ENCODE assay signal across 14 mouse cellular contexts in the genomic region with DNA sequence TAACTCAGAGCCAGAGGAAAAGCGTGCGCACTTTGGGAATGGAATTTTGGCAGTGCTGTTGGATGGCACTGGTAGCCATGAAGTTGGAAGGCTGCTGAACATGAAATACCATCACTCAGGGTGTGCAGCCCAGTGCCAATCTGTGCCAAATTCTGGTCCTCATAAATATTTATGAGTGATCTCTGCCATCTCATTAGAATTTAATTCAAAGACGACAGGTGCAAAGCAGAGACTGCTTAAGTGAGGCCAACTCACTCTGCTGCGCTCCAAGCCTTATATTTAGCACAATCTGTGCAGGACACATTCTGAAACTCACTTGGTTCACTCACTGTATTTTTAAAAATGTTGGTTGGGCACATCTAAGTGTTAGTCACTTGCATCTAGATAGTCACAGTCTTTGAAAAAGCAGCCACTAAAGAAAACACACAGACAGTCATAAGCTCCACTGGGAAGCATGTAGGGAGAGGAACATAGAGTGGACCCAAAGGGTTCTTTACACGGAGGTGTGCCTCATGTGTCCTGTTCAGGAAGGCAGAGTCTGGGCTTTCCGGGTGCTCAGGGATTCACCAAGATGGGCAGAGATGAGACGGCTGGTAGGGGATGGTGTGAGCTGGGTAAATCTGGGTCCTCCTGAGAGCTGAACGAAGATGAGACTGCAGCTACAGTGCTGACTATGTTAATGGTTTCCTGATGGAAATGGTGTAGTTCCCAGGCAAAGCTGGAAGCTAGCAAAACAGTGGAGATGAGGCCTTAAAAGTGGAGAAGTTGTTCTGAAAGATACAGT.
DNase-seq lines count a peak whose midpoint lies in the region; ATAC-seq lines count a peak whose summit lies in the region.
"Had no signal": no experiment of that assay in that cellular context is flagged by ENCODE, and none has a peak within 500 bp of the region (broad histone marks: within the 10 kb centered on the region; RNA-seq: fewer than 3 reads in every experiment).

No protein-coding gene starts in this region.

- H3K9me3 ChIP-seq in forebrain, embryonic 15.5 days, result no peaks in the 10 kb centered on the region

- ATAC-seq in forebrain, embryonic 15.5 days (replicated peaks), result peak; percentile 95
- ATAC-seq in erythroid progenitor cell, adult 5-6 weeks (replicated peaks; ENCODE audit: low FRiP score, poor library complexity, severe bottlenecking), result no peak
- ATAC-seq: Patski had no signal

- no peak overlapping the region for H3K4me2 ChIP-seq in forebrain, embryonic 15.5 days (replicated peaks)

- H3K27ac ChIP-seq in forebrain, embryonic 15.5 days (replicated peaks), result peak overlapping the region; percentile 78
- H3K27ac ChIP-seq: heart, adult 2 months had no signal

- no peaks in the 10 kb centered on the region for H3K27me3 ChIP-seq in forebrain, embryonic 15.5 days

- peak; percentile 21 to 52 for DNase-seq in frontal cortex, adult 2 months (ENCODE audit: extremely low spot score in 1 of 2, low spot score in 1 of 2)
- DNase-seq in frontal cortex, postnatal 14 days (ENCODE audit: low spot score in 2 of 2), result no peak
- peak; percentile 33 to 36 for DNase-seq in layer of hippocampus, postnatal 36 days
- DNase-seq in right cerebral cortex, postnatal 10 days (ENCODE audit: low spot score in 2 of 2), result peak; percentile 45 to 60
- DNase-seq in spleen, postnatal 36 days (ENCODE audit: low spot score in 2 of 2), result no peak
- DNase-seq in adrenal gland, adult 2 months, result no peak
- DNase-seq: adrenal gland, postnatal 36 days; cerebellum, postnatal 36 days; kidney, postnatal 36 days; lung, postnatal 4 days had no signal

- 45% methylated on average over 8 of the region's 8 CpGs for WGBS in forebrain, embryonic 15.5 days

- H3K36me3 ChIP-seq in forebrain, embryonic 15.5 days, result no peaks in the 10 kb centered on the region

- H3K4me1 ChIP-seq in forebrain, embryonic 15.5 days, result peaks cover 27% of the 10 kb centered on the region

- H3K9ac ChIP-seq in forebrain, embryonic 15.5 days (replicated peaks), result no peak overlapping the region

- H3K4me3 ChIP-seq in forebrain, embryonic 15.5 days, result no peak overlapping the region
- H3K4me3 ChIP-seq: heart, adult 2 months had no signal

Comparison
In these comparisons a context has a peak if more than half of its experiments do, and no peak if none do; other contexts are left out.
1. DNase-seq: peak in frontal cortex, adult 2 months (2 of 2), layer of hippocampus, postnatal 36 days (2 of 2) and right cerebral cortex, postnatal 10 days (2 of 2); none in frontal cortex, postnatal 14 days (0 of 2), spleen, postnatal 36 days (0 of 2) and adrenal gland, adult 2 months (single experiment).